Mouse (Mus musculus) ES-Bruce4 (cell line): ENCODE measurements around the gene Cpeb4. TPM values are rescaled to one million over a fixed set of nuclear protein-coding genes. Genes with fewer than 3 reads are reported as not detected.
A peak's percentile ranks its signal among the peaks of the same experiment; 100 is the strongest.
"Not testable (repeated sequence)": the region's sequence is repeated elsewhere in the genome, so short reads cannot be mapped to it uniquely, and the experiment has no call there.

ENCODE experiments used
- H3K27ac ChIP-seq: 2 replicates; pipeline ENCODE4 v1.5.1; 2012; ENCODE audit warnings: low read length, inconsistent platforms; ENCODE audit not compliant: insufficient read depth
- H3K27me3 ChIP-seq: 2 replicates; pipeline ENCODE4 v1.6.1; 2012; ENCODE audit warnings: mild to moderate bottlenecking, low read length, inconsistent platforms; ENCODE audit not compliant: control insufficient read depth, poor library complexity, insufficient read depth, severe bottlenecking
- H3K36me3 ChIP-seq: 2 replicates; pipeline ENCODE4 v1.6.1; 2012; ENCODE audit warnings: inconsistent platforms, mild to moderate bottlenecking, low read length, moderate library complexity; ENCODE audit not compliant: control insufficient read depth, poor library complexity, insufficient read depth, severe bottlenecking
- H3K4me1 ChIP-seq: one replicate; pipeline ENCODE4 v1.8.1; 2011; ENCODE audit warnings: low read length; ENCODE audit not compliant: control insufficient read depth, insufficient read depth
- H3K4me3 ChIP-seq: 2 replicates; pipeline ENCODE4 v1.5.1; 2011; ENCODE audit warnings: low read depth, mild to moderate bottlenecking, low read length
- H3K9ac ChIP-seq: 2 replicates; pipeline ENCODE4 v1.6.1; 2012; ENCODE audit warnings: low read depth, mild to moderate bottlenecking, inconsistent platforms; ENCODE audit not compliant: poor library complexity, severe bottlenecking
- H3K9me3 ChIP-seq: replicated peaks from 2 replicates; pipeline ENCODE4 v1.6.1; 2012; ENCODE audit warnings: mild to moderate bottlenecking, low read length, inconsistent platforms; ENCODE audit not compliant: control insufficient read depth, poor library complexity, insufficient read depth, severe bottlenecking
- CTCF ChIP-seq: IDR thresholded peaks from one replicate; pipeline ENCODE4 v1.8.1; 2011; ENCODE audit warnings: low read depth, low read length
- EP300 ChIP-seq: IDR thresholded peaks from 2 replicates; pipeline ENCODE4 v1.6.1; 2011; ENCODE audit warnings: low read depth, low read length; ENCODE audit not compliant: insufficient read depth
- POLR2A ChIP-seq: IDR thresholded peaks from one replicate; pipeline ENCODE4 v1.8.1; 2011; ENCODE audit warnings: low read length; ENCODE audit not compliant: insufficient read depth
- polyA plus RNA-seq: library from polyadenylated mRNA; stranded (reverse); fragments of >200 nt; gene quantifications from 2 replicates; pipeline ENCODE4 v1.2.4, GENCODE M21; 2011; ENCODE audit warnings: low read depth; ENCODE audit not compliant: missing spikeins, insufficient read depth, insufficient read length

Cpeb4 gene
- polyA plus RNA-seq, 1 experiment = 12.0 TPM

- no peaks in the 10 kb centered on the region for H3K36me3 ChIP-seq
- no peaks in the 10 kb centered on the region for H3K27me3 ChIP-seq
- H3K4me3 ChIP-seq = peak overlapping the region; percentile 27
- peak overlapping the region; percentile 90 for H3K27ac ChIP-seq
- H3K9ac ChIP-seq = peak overlapping the region; percentile 61
- 0 out of 2 replicates have a peak, but pooled peaks cover 4% of the 10 kb centered on the region for H3K9me3 ChIP-seq
- no peaks in the 10 kb centered on the region for H3K4me1 ChIP-seq
- no peak for TF ChIP-seq POLR2A
- TF ChIP-seq EP300 = no peak
These were observed 109.8 kb downstream of the Cpeb4 start for GRCm38 (mm10) chr11:31981830-31982229.

GRCm38 (mm10) chr11:31982247-31982943, 110.4 kb downstream of the Cpeb4 start:
- not testable (repeated sequence) for H3K36me3 ChIP-seq, H3K27me3 ChIP-seq, H3K4me1 ChIP-seq, H3K9me3 ChIP-seq
- peak overlapping the region; percentile 61 for H3K9ac ChIP-seq
- H3K4me3 ChIP-seq = peak overlapping the region; percentile 29; the same call in 1 of the 2 replicates
- peak; percentile 97 for TF ChIP-seq EP300
- peak overlapping the region; percentile 90 for H3K27ac ChIP-seq

GRCm38 (mm10) chr11:31983249-31983648, 111.2 kb downstream of the Cpeb4 start:
- Histone ChIP-seq H3K9ac (no peak overlapping the region), H3K27ac (peak overlapping the region; percentile 69), H3K4me1 (no peaks in the 10 kb centered on the region), H3K9me3 (0 out of 2 replicates have a peak, but pooled peaks cover 4% of the 10 kb centered on the region), H3K27me3 (no peaks in the 10 kb centered on the region), H3K4me3 (no peak overlapping the region), H3K36me3 (no peaks in the 10 kb centered on the region)
- no peak for TF ChIP-seq POLR2A
- TF ChIP-seq CTCF = no peak
- no peak for TF ChIP-seq EP300

GRCm38 (mm10) chr11:31984786-31985185, 112.8 kb downstream of the Cpeb4 start:
- no peaks in the 10 kb centered on the region for H3K36me3 ChIP-seq
- no peaks in the 10 kb centered on the region for H3K4me1 ChIP-seq
- no peak overlapping the region for H3K9ac ChIP-seq
- H3K27ac ChIP-seq = no peak overlapping the region
- H3K9me3 ChIP-seq = 0 out of 2 replicates have a peak, but pooled peaks cover 3% of the 10 kb centered on the region
- TF ChIP-seq EP300 (no peak), CTCF (no peak), POLR2A (no peak)
- no peaks in the 10 kb centered on the region for H3K27me3 ChIP-seq
- H3K4me3 ChIP-seq = no peak overlapping the region

Other genes with a start within 250 kb of the Cpeb4 start
- 36.3 and 39.5 TPM in 2 replicates for gene Bod1, start 200.3 kb upstream of the Cpeb4 start, polyA plus RNA-seq
- not detected in 2 replicates for gene 4930524B15Rik, start 93.4 kb downstream of the Cpeb4 start, polyA plus RNA-seq
- gene Nsg2, start 128.3 kb downstream of the Cpeb4 start, polyA plus RNA-seq = not detected in 2 replicates